Mouse (Mus musculus) liver, postnatal 0 days (tissue): ENCODE measurements at regions not wholly inside any gene's neighbourhood (a gene's known extent, or its start where the extent isn't known, plus 50 kb on each side); places are given as distances from the start of the nearest gene placed in this dataset.

Experiments used
- ATAC-seq: fragments of 200-750 bp; cut with Nextera tagmentation; 2 replicates; pipeline ENCODE4 v1.8.0; 2017; ENCODE audit warnings: mild to moderate bottlenecking, moderate library complexity
- DNase-seq: peaks from one replicate; pipeline ENCODE4 v3.0.0-alpha.2; 2016
- H3K27ac ChIP-seq: fragments of 300-500 bp; sonication (generic); 2 replicates; pipeline ENCODE4 v1.5.1; 2014; ENCODE audit warnings: antibody characterized with exemption, moderate library complexity, mild to moderate bottlenecking, low read depth
- H3K27me3 ChIP-seq: fragments of 300-500 bp; sonication (generic); 2 replicates; pipeline ENCODE4 v1.6.1; 2014; ENCODE audit warnings: low read length, control low read depth, mixed read lengths; ENCODE audit not compliant: insufficient read depth
- H3K36me3 ChIP-seq: fragments of 300-500 bp; sonication (generic); replicated peaks from 2 replicates; pipeline ENCODE4 v1.6.1; 2014; ENCODE audit warnings: mild to moderate bottlenecking, control low read depth, low read length, moderate library complexity, mixed read lengths; ENCODE audit not compliant: insufficient read depth
- H3K4me1 ChIP-seq: fragments of 300-500 bp; sonication (generic); 2 replicates; pipeline ENCODE4 v1.6.1; 2014; ENCODE audit warnings: antibody characterized with exemption, mild to moderate bottlenecking, control low read depth; ENCODE audit not compliant: insufficient read depth
- H3K4me2 ChIP-seq: fragments of 300-500 bp; sonication (generic); 2 replicates; pipeline ENCODE4 v1.6.1; 2014; ENCODE audit warnings: low read depth, mild to moderate bottlenecking, low read length, moderate library complexity, mixed read lengths
- H3K4me3 ChIP-seq: fragments of 300-500 bp; sonication (generic); 2 replicates; pipeline ENCODE4 v1.5.1; 2014; ENCODE audit warnings: low read depth, low read length
- H3K9ac ChIP-seq: fragments of 300-500 bp; sonication (generic); replicated peaks from 2 replicates; pipeline ENCODE4 v1.6.1; 2014; ENCODE audit warnings: mild to moderate bottlenecking, moderate library complexity
- H3K9me3 ChIP-seq: fragments of 300-500 bp; sonication (generic); 2 replicates; pipeline ENCODE4 v1.6.1; 2016; ENCODE audit warnings: mild to moderate bottlenecking, control low read depth, low read length, mixed read lengths
- CTCF ChIP-seq: sonication (generic); IDR thresholded peaks from 2 replicates; pipeline ENCODE4 v1.5.1; 2016; ENCODE audit warnings: antibody characterized with exemption, low read depth
- EP300 ChIP-seq: IDR thresholded peaks from 2 replicates; pipeline ENCODE4 v1.6.1; 2016; ENCODE audit warnings: antibody characterized with exemption, low read depth, mild to moderate bottlenecking
- WGBS: fragments of 180-500 bp; shearing (Covaris S2); extraction: QIAGEN DNeasy Blood & Tissue Kit; methylation state at CpG from one replicate; pipeline ENCODE4 v1.1.7; 2014; ENCODE audit not compliant: insufficient replicate concordance; 5-methylcytosine and 5-hydroxymethylcytosine counted together

GRCm38 (mm10) chrX:99390462-99390838, 80.6 kb downstream of the Pja1 start:
- no peak for DNase-seq
- Histone ChIP-seq H3K27me3 (peaks cover 5% of the 10 kb centered on the region; the same call in 1 of the 2 replicates), H3K9me3 (no peaks in the 10 kb centered on the region), H3K9ac (no peak overlapping the region), H3K4me2 (no peak overlapping the region), H3K36me3 (no peaks in the 10 kb centered on the region), H3K4me3 (no peak overlapping the region), H3K27ac (no peak overlapping the region), H3K4me1 (no peaks in the 10 kb centered on the region)
- WGBS: 100% methylated on average over 2 of the region's 2 CpGs
- TF ChIP-seq EP300 (no peak), CTCF (no peak)
- ATAC-seq: no peak

GRCm38 (mm10) chrX:99389778-99390461, 81.2 kb downstream of the Pja1 start:
- Histone ChIP-seq H3K27me3 (peaks cover 5% of the 10 kb centered on the region; the same call in 1 of the 2 replicates), H3K4me2 (no peak overlapping the region), H3K36me3 (no peaks in the 10 kb centered on the region), H3K4me3 (no peak overlapping the region), H3K9ac (no peak overlapping the region), H3K4me1 (no peaks in the 10 kb centered on the region), H3K9me3 (no peaks in the 10 kb centered on the region), H3K27ac (no peak overlapping the region)
- no peak for ATAC-seq
- no peak for DNase-seq
- no peak for TF ChIP-seq CTCF
- TF ChIP-seq EP300: no peak
- WGBS: 57% methylated on average over 12 of the region's 12 CpGs

- no peak overlapping the region for H3K9ac ChIP-seq
- TF ChIP-seq EP300 (no peak), CTCF (no peak)
- no peaks in the 10 kb centered on the region for H3K9me3 ChIP-seq
- H3K27ac ChIP-seq: no peak overlapping the region
- ATAC-seq: no peak
- 74% methylated on average over 5 of the region's 5 CpGs for WGBS
- DNase-seq: no peak
- no peaks in the 10 kb centered on the region for H3K36me3 ChIP-seq
- H3K4me2 ChIP-seq: no peak overlapping the region
- peaks cover 9% of the 10 kb centered on the region; the same call in 1 of the 2 replicates for H3K27me3 ChIP-seq
- H3K4me1 ChIP-seq: no peaks in the 10 kb centered on the region
- no peak overlapping the region for H3K4me3 ChIP-seq
Measured at GRCm38 (mm10) chrX:99370711-99371110, 100.4 kb downstream of the Pja1 start.

GRCm38 (mm10) chrX:99369258-99369900, 101.7 kb downstream of the Pja1 start:
- Histone ChIP-seq H3K4me1 (no peaks in the 10 kb centered on the region), H3K9me3 (no peaks in the 10 kb centered on the region), H3K36me3 (no peaks in the 10 kb centered on the region), H3K27me3 (0 out of 2 replicates have a peak, but pooled peaks cover 14% of the 10 kb centered on the region), H3K9ac (no peak overlapping the region), H3K27ac (no peak overlapping the region), H3K4me2 (no peak overlapping the region), H3K4me3 (no peak overlapping the region)
- ATAC-seq (no peak), DNase-seq (no peak)
- TF ChIP-seq CTCF: no peak
- TF ChIP-seq EP300: no peak
- 83% methylated on average over 6 of the region's 6 CpGs for WGBS

GRCm38 (mm10) chrX:99364072-99364471, 107.0 kb downstream of the Pja1 start:
- H3K27me3 ChIP-seq: 0 out of 2 replicates have a peak, but pooled peaks cover 12% of the 10 kb centered on the region
- H3K4me1 ChIP-seq: no peaks in the 10 kb centered on the region
- H3K36me3 ChIP-seq: no peaks in the 10 kb centered on the region
- WGBS: 57% methylated on average over 5 of the region's 5 CpGs
- no peak for ATAC-seq
- no peak overlapping the region for H3K9ac ChIP-seq
- H3K4me2 ChIP-seq: no peak overlapping the region
- no peaks in the 10 kb centered on the region for H3K9me3 ChIP-seq
- H3K4me3 ChIP-seq: no peak overlapping the region
- no peak for TF ChIP-seq EP300
- no peak for TF ChIP-seq CTCF
- H3K27ac ChIP-seq: no peak overlapping the region
- DNase-seq: no peak

GRCm38 (mm10) chrX:99360095-99360890, 110.8 kb downstream of the Pja1 start:
- 69% methylated on average over 11 of the region's 11 CpGs for WGBS
- Histone ChIP-seq H3K9ac (no peak overlapping the region), H3K4me1 (no peaks in the 10 kb centered on the region), H3K36me3 (no peaks in the 10 kb centered on the region), H3K27ac (no peak overlapping the region), H3K4me2 (no peak overlapping the region), H3K27me3 (0 out of 2 replicates have a peak, but pooled peaks cover 10% of the 10 kb centered on the region), H3K9me3 (no peaks in the 10 kb centered on the region), H3K4me3 (no peak overlapping the region)
- ATAC-seq (no peak), DNase-seq (no peak)
- TF ChIP-seq CTCF: no peak
